Mouse (Mus musculus) spleen, adult 2 months (tissue): ENCODE results near the gene Ccsap. TPM values are rescaled to one million over a fixed set of nuclear protein-coding genes. Genes with fewer than 3 reads are reported as not detected.

Experiments
- DNase-seq, 2 experiments: peaks; one replicate each; pipeline versions ENCODE4 v3.0.0 to v3.0.0-alpha.2; 2012 to 2021; ENCODE audit warnings: low spot score in 2 of 2, low read depth in 1 of 2
- H3K27ac ChIP-seq: fragments of 200-500 bp; 2 replicates; pipeline ENCODE4 v1.5.1; 2012; ENCODE audit warnings: low read length, inconsistent platforms; ENCODE audit not compliant: insufficient read depth
- H3K27me3 ChIP-seq: fragments of 200-500 bp; 2 replicates; pipeline ENCODE4 v1.6.1; 2012; ENCODE audit warnings: mild to moderate bottlenecking, moderate library complexity, low read length, inconsistent platforms; ENCODE audit not compliant: control insufficient read depth, insufficient read depth
- H3K36me3 ChIP-seq: fragments of 200-500 bp; 2 replicates; pipeline ENCODE4 v1.6.1; 2012; ENCODE audit warnings: mild to moderate bottlenecking, low read length, inconsistent platforms; ENCODE audit not compliant: control insufficient read depth, insufficient read depth
- H3K4me1 ChIP-seq: fragments of 200-500 bp; 2 replicates; pipeline ENCODE4 v1.6.1; 2011; ENCODE audit warnings: inconsistent platforms; ENCODE audit not compliant: control insufficient read depth, insufficient read depth, insufficient read length
- H3K4me3 ChIP-seq: fragments of 200-500 bp; 2 replicates; pipeline ENCODE4 v1.5.1; 2011; ENCODE audit warnings: mild to moderate bottlenecking, inconsistent platforms; ENCODE audit not compliant: insufficient read depth, insufficient read length; ENCODE audit errors: extremely low read depth
- CTCF ChIP-seq: fragments of 200-500 bp; IDR thresholded peaks from 2 replicates; pipeline ENCODE4 v1.5.1; 2011; ENCODE audit warnings: mild to moderate bottlenecking, inconsistent platforms; ENCODE audit not compliant: insufficient read depth, insufficient read length, insufficient replicate concordance; ENCODE audit errors: extremely low read depth
- POLR2A ChIP-seq: fragments of 200-500 bp; IDR thresholded peaks from 2 replicates; pipeline ENCODE4 v1.6.1; 2011; ENCODE audit warnings: low read depth, low read length, inconsistent platforms
- WGBS: fragments of 180-500 bp; shearing (Covaris S2); methylation state at CpG from one replicate; pipeline ENCODE4 v1.1.7; 2018; 5-methylcytosine and 5-hydroxymethylcytosine counted together
- polyA plus RNA-seq: library from polyadenylated mRNA; depleted of rRNA; stranded (reverse); fragments of >200 nt; gene quantifications from 2 replicates; pipeline ENCODE4 v1.2.3, GENCODE M21; 2012

Ccsap gene
- polyA plus RNA-seq, 1 experiment = 1.8 TPM

DNA sequence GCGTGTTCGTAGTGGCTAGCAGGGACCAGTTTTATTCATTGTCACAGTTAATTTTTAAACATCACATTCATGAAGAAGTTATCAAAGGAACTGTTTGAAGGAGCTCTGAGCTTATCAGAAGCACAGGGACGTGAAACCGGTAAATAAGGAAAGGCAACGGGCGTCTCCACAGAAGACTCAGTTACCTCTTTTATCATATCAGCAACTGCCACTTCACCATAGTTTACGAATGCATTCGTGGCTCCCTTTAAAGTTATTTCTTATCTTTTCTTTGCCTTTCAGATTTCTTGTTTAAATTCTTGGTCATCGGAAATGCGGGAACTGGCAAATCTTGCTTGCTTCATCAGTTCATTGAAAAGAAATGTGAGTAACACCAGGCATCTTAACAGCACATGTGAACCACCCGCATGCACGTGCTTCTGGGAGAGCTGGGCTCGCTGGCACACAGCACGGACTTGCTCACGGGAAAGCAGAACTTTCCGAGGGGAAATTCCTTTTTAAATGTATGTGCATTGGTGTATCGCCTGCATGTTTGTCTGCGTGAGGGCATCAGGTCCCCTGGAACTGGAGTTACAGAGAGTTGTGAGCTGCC, 36.4 kb downstream of the Ccsap start:
- WGBS = 93% methylated on average over 18 of the region's 18 CpGs
- Histone ChIP-seq H3K4me1 (no peaks in the 10 kb centered on the region), H3K27ac (no peak overlapping the region), H3K4me3 (no peak overlapping the region), H3K36me3 (no peaks in the 10 kb centered on the region), H3K27me3 (no peaks in the 10 kb centered on the region)
- DNase-seq = no peak
- TF ChIP-seq POLR2A (no peak), CTCF (no peak)

DNA sequence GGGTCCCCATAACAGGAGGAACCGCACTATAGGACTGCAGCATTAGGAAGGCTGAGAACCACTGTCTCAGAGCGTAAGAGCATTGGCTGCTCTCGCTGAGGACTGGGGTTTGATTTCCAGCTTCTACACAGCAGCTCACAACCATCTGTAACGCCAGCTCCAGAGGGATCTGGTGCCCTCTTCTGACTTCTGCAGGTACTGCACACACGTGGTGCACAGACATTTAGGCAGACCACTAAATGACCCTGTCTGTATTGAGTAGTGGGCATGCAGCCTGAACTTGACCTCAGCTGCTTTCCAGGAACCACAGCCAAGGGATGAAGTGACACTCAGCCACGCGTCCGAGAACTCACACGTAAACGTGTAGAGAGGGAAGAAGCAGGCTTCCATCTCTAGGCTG, 36.9 kb downstream of the Ccsap start:
- H3K36me3 ChIP-seq = no peaks in the 10 kb centered on the region
- 94% methylated on average over 10 of the region's 10 CpGs for WGBS
- no peak for DNase-seq
- H3K4me3 ChIP-seq = no peak overlapping the region
- no peaks in the 10 kb centered on the region for H3K27me3 ChIP-seq
- no peak overlapping the region for H3K27ac ChIP-seq
- H3K4me1 ChIP-seq = no peaks in the 10 kb centered on the region
- TF ChIP-seq POLR2A (no peak), CTCF (no peak)

GRCm38 (mm10) chr8:123820780-123821179, 39.2 kb downstream of the Ccsap start:
- H3K4me1 ChIP-seq = no peaks in the 10 kb centered on the region
- no peak overlapping the region for H3K27ac ChIP-seq
- H3K27me3 ChIP-seq = no peaks in the 10 kb centered on the region
- 84% methylated on average over 6 of the region's 6 CpGs for WGBS
- H3K36me3 ChIP-seq = no peaks in the 10 kb centered on the region
- TF ChIP-seq POLR2A (no peak), CTCF (no peak)
- H3K4me3 ChIP-seq = no peak overlapping the region
- no peak for DNase-seq

GRCm38 (mm10) chr8:123819683-123820610, 40.1 kb downstream of the Ccsap start:
- Histone ChIP-seq H3K36me3 (no peaks in the 10 kb centered on the region), H3K27me3 (no peaks in the 10 kb centered on the region), H3K27ac (no peak overlapping the region), H3K4me3 (no peak overlapping the region), H3K4me1 (no peaks in the 10 kb centered on the region)
- WGBS = 85% methylated on average over 19 of the region's 19 CpGs
- TF ChIP-seq POLR2A = no peak
- TF ChIP-seq CTCF = no peak
- no peak for DNase-seq

GRCm38 (mm10) chr8:123817747-123818146, 42.3 kb downstream of the Ccsap start:
- Histone ChIP-seq H3K27ac (no peak overlapping the region), H3K4me1 (no peaks in the 10 kb centered on the region), H3K27me3 (no peaks in the 10 kb centered on the region), H3K4me3 (no peak overlapping the region), H3K36me3 (no peaks in the 10 kb centered on the region)
- 95% methylated on average over 11 of the region's 11 CpGs for WGBS
- TF ChIP-seq POLR2A (no peak), CTCF (no peak)
- no peak for DNase-seq

- Histone ChIP-seq H3K27me3 (no peaks in the 10 kb centered on the region), H3K36me3 (no peaks in the 10 kb centered on the region), H3K4me3 (no peak overlapping the region), H3K4me1 (no peaks in the 10 kb centered on the region), H3K27ac (no peak overlapping the region)
- no peak for DNase-seq
- TF ChIP-seq POLR2A = no peak
- TF ChIP-seq CTCF = no peak
- 93% methylated on average over 8 of the region's 8 CpGs for WGBS
Observed at GRCm38 (mm10) chr8:123816939-123817338, 43.1 kb downstream of the Ccsap start.

- no peaks in the 10 kb centered on the region for H3K27me3 ChIP-seq
- 95% methylated on average over 11 of the region's 11 CpGs for WGBS
- TF ChIP-seq POLR2A (no peak), CTCF (no peak)
- H3K4me3 ChIP-seq = no peak overlapping the region
- DNase-seq = no peak
- H3K36me3 ChIP-seq = no peaks in the 10 kb centered on the region
- H3K4me1 ChIP-seq = no peaks in the 10 kb centered on the region
- H3K27ac ChIP-seq = no peak overlapping the region
Observed at GRCm38 (mm10) chr8:123815325-123815724, 44.7 kb downstream of the Ccsap start.
